Mouse (Mus musculus): ENCODE measurements around the gene Phkb.
A peak's percentile ranks its signal among the peaks of the same experiment; 100 is the strongest.
"Not testable (repeated sequence)": the region's sequence is repeated elsewhere in the genome, so short reads cannot be mapped to it uniquely, and the experiment has no call there.

Phkb gene

GRCm38 (mm10) chr8:85840657-85841488 is at the start of gene Phkb, which contains the start of gene Itfg1:
Gene Phkb, plus strand, starts transcription at chr8:85840959.
Gene Itfg1, minus strand, starts transcription at chr8:85840921.
- DNase-seq = peak; percentile 82

- DNase-seq = not testable (repeated sequence)
Observed at GRCm38 (mm10) chr8:85796392-85796791, 44.4 kb upstream of the Phkb start.

- no peak for DNase-seq
Observed at GRCm38 (mm10) chr8:85800164-85800563, 40.6 kb upstream of the Phkb start.

- no peak for DNase-seq
Observed at GRCm38 (mm10) chr8:85801408-85801807, 39.4 kb upstream of the Phkb start.

- no peak for DNase-seq
Observed at GRCm38 (mm10) chr8:85813621-85814020, 27.1 kb upstream of the Phkb start.

- peak; percentile 3 for DNase-seq
Observed at GRCm38 (mm10) chr8:85839916-85840656, 673 bp upstream of the Phkb start.

- no peak for DNase-seq
Observed at GRCm38 (mm10) chr8:85841489-85841795, 683 bp downstream of the Phkb start.

- DNase-seq = no peak
Observed at GRCm38 (mm10) chr8:85845887-85846286, 5.1 kb downstream of the Phkb start.

GRCm38 (mm10) chr8:85854220-85855123 is 13.7 kb downstream of the Phkb start:
- no peak for DNase-seq

- DNase-seq = not testable (repeated sequence)
Observed at GRCm38 (mm10) chr8:85857227-85857896, 16.6 kb downstream of the Phkb start.

- no peak for DNase-seq
Observed at GRCm38 (mm10) chr8:85860612-85861011, 19.9 kb downstream of the Phkb start.

GRCm38 (mm10) chr8:85862381-85862780 is 21.6 kb downstream of the Phkb start:
- no peak for DNase-seq

GRCm38 (mm10) chr8:85871660-85872059 is 30.9 kb downstream of the Phkb start:
- DNase-seq = no peak

- no peak for DNase-seq
Observed at GRCm38 (mm10) chr8:85877976-85878375, 37.2 kb downstream of the Phkb start.

- no peak for DNase-seq
Observed at GRCm38 (mm10) chr8:85879624-85880023, 38.9 kb downstream of the Phkb start.

- DNase-seq = no peak
Observed at GRCm38 (mm10) chr8:85884811-85885210, 44.1 kb downstream of the Phkb start.

GRCm38 (mm10) chr8:85897636-85898035 is 56.9 kb downstream of the Phkb start:
- no peak for DNase-seq

- DNase-seq = no peak
Observed at GRCm38 (mm10) chr8:85924991-85925390, 84.2 kb downstream of the Phkb start.

GRCm38 (mm10) chr8:85925574-85925973 is 84.8 kb downstream of the Phkb start:
- DNase-seq = no peak

- DNase-seq = no peak
Observed at GRCm38 (mm10) chr8:85926107-85926506, 85.3 kb downstream of the Phkb start.

- DNase-seq = no peak
Observed at GRCm38 (mm10) chr8:85936148-85936547, 95.4 kb downstream of the Phkb start.

- no peak for DNase-seq
Observed at GRCm38 (mm10) chr8:85937343-85937742, 96.6 kb downstream of the Phkb start.

- no peak for DNase-seq
Observed at GRCm38 (mm10) chr8:85944820-85945219, 104.1 kb downstream of the Phkb start.
